Mouse (Mus musculus) heart, postnatal 0 days (tissue): ENCODE data around the gene Cdh5. TPM values are rescaled to one million over a fixed set of nuclear protein-coding genes. Genes with fewer than 3 reads are reported as not detected.
"Not testable (repeated sequence)": the region's sequence is repeated elsewhere in the genome, so short reads cannot be mapped to it uniquely, and the experiment has no call there.

Source experiments
- ATAC-seq: fragments of 200-750 bp; cut with Nextera tagmentation; 2 replicates; pipeline ENCODE4 v1.8.0; 2017; ENCODE audit warnings: low read depth, moderate number of reproducible peaks, moderate library complexity; ENCODE audit not compliant: insufficient read depth
- DNase-seq: peaks from one replicate; pipeline ENCODE4 v3.0.0-alpha.2; 2016; ENCODE audit warnings: low spot score
- H3K27ac ChIP-seq: fragments of 300-500 bp; sonication (generic); 2 replicates; pipeline ENCODE4 v1.5.1; 2014; ENCODE audit warnings: low read depth, mild to moderate bottlenecking
- H3K27me3 ChIP-seq: fragments of 300-500 bp; sonication (generic); 2 replicates; pipeline ENCODE4 v1.6.1; 2014; ENCODE audit warnings: low read length, mixed read lengths; ENCODE audit not compliant: control insufficient read depth, insufficient read depth
- H3K36me3 ChIP-seq: fragments of 300-500 bp; sonication (generic); replicated peaks from 2 replicates; pipeline ENCODE4 v1.6.1; 2014; ENCODE audit warnings: low read length, mixed read lengths; ENCODE audit not compliant: control insufficient read depth, insufficient read depth
- H3K4me1 ChIP-seq: fragments of 300-500 bp; sonication (generic); 2 replicates; pipeline ENCODE4 v1.6.1; 2014; ENCODE audit warnings: antibody characterized with exemption; ENCODE audit not compliant: control insufficient read depth, insufficient read depth
- H3K4me2 ChIP-seq: fragments of 300-500 bp; sonication (generic); 2 replicates; pipeline ENCODE4 v1.6.1; 2014; ENCODE audit warnings: low read depth, mild to moderate bottlenecking, low read length, moderate library complexity
- H3K4me3 ChIP-seq: fragments of 300-500 bp; sonication (generic); 2 replicates; pipeline ENCODE4 v1.5.1; 2014; ENCODE audit warnings: low read depth, low read length
- H3K9ac ChIP-seq: fragments of 300-500 bp; sonication (generic); replicated peaks from 2 replicates; pipeline ENCODE4 v1.6.1; 2014; ENCODE audit warnings: low read depth, low read length, mixed read lengths
- H3K9me3 ChIP-seq: fragments of 300-500 bp; sonication (generic); replicated peaks from 2 replicates; pipeline ENCODE4 v1.6.1; 2016; ENCODE audit warnings: low read length; ENCODE audit not compliant: control insufficient read depth
- CTCF ChIP-seq: IDR thresholded peaks from 2 replicates; pipeline ENCODE4 v1.5.1; 2016; ENCODE audit warnings: antibody characterized with exemption, control low read depth, low read depth
- EP300 ChIP-seq: IDR thresholded peaks from 2 replicates; pipeline ENCODE4 v1.6.1; 2016; ENCODE audit warnings: antibody characterized with exemption, low read depth
- WGBS: fragments of 180-500 bp; shearing (Covaris S2); extraction: QIAGEN DNeasy Blood & Tissue Kit; methylation state at CpG from one replicate; pipeline ENCODE4 v1.1.7; 2014; 5-methylcytosine and 5-hydroxymethylcytosine counted together
- polyA plus RNA-seq: library from polyadenylated mRNA; unstranded; fragments of >200 nt; fragmentation: Nextera tagmentation; extraction: Ambion mirVana; gene quantifications from 2 replicates; pipeline ENCODE4 v1.2.1, GENCODE M21; 2015
- total RNA-seq: library from RNA; depleted of rRNA; stranded (reverse); fragments of >200 nt; gene quantifications from 2 replicates; pipeline ENCODE4 v1.2.3, GENCODE M21; 2014; ENCODE audit warnings: low replicate concordance

The Cdh5 gene
- total and polyA plus RNA-seq, 2 experiments from 2014 or later: 42.6 to 123 TPM

GRCm38 (mm10) chr8:104096644-104097043, 4.8 kb upstream of the Cdh5 start:
- H3K27me3 ChIP-seq: no peaks in the 10 kb centered on the region
- no peak overlapping the region for H3K4me3 ChIP-seq
- ATAC-seq: peak; percentile 73
- DNase-seq: peak; percentile 61
- H3K27ac ChIP-seq: peak overlapping the region; percentile 87
- 43% methylated on average over 10 of the region's 10 CpGs for WGBS
- TF ChIP-seq EP300 (peak; percentile 91), CTCF (no peak)
- H3K9me3 ChIP-seq: no peaks in the 10 kb centered on the region
- no peak overlapping the region for H3K4me2 ChIP-seq
- H3K9ac ChIP-seq: no peak overlapping the region
- H3K36me3 ChIP-seq: no peaks in the 10 kb centered on the region
- peaks cover 6% of the 10 kb centered on the region for H3K4me1 ChIP-seq

- DNase-seq (peak; percentile 37), ATAC-seq (no peak)
- 12% methylated on average over 6 of the region's 6 CpGs for WGBS
- H3K4me1 ChIP-seq: peaks cover 6% of the 10 kb centered on the region
- H3K27ac ChIP-seq: peak overlapping the region; percentile 72
- peak overlapping the region; percentile 0; the same call in 1 of the 2 replicates for H3K4me2 ChIP-seq
- H3K27me3 ChIP-seq: no peaks in the 10 kb centered on the region
- H3K9ac ChIP-seq: no peak overlapping the region
- TF ChIP-seq CTCF (peak; percentile 57), EP300 (no peak)
- no peaks in the 10 kb centered on the region for H3K36me3 ChIP-seq
- no peak overlapping the region for H3K4me3 ChIP-seq
- H3K9me3 ChIP-seq: no peaks in the 10 kb centered on the region
These were observed 2.6 kb upstream of the Cdh5 start for GRCm38 (mm10) chr8:104098671-104099346.

- WGBS: 39% methylated on average over 20 of the region's 20 CpGs
- H3K27ac ChIP-seq: peak overlapping the region; percentile 72
- H3K9me3 ChIP-seq: no peaks in the 10 kb centered on the region
- H3K9ac ChIP-seq: no peak overlapping the region
- no peaks in the 10 kb centered on the region for H3K36me3 ChIP-seq
- peaks cover 6% of the 10 kb centered on the region for H3K4me1 ChIP-seq
- ATAC-seq (no peak), DNase-seq (peak; percentile 49)
- no peaks in the 10 kb centered on the region for H3K27me3 ChIP-seq
- peak overlapping the region; percentile 0; the same call in 1 of the 2 replicates for H3K4me2 ChIP-seq
- TF ChIP-seq CTCF (no peak), EP300 (0 out of 2 replicates have a peak, but pooled peaks have one; percentile 41)
- H3K4me3 ChIP-seq: no peak overlapping the region
These were observed 1.9 kb upstream of the Cdh5 start for GRCm38 (mm10) chr8:104099347-104100099.

- not testable (repeated sequence) for H3K4me2 ChIP-seq, ATAC-seq, H3K4me3 ChIP-seq, H3K27me3 ChIP-seq, H3K36me3 ChIP-seq, DNase-seq, H3K9me3 ChIP-seq, H3K9ac ChIP-seq, H3K4me1 ChIP-seq
- 90% methylated on average over 6 of the region's 6 CpGs for WGBS
- H3K27ac ChIP-seq: peak overlapping the region; percentile 89
These were observed 701 bp upstream of the Cdh5 start for GRCm38 (mm10) chr8:104100724-104101123.

- H3K4me3 ChIP-seq: peak overlapping the region; percentile 50
- TF ChIP-seq CTCF: no peak
- no peak for TF ChIP-seq EP300
- H3K9ac ChIP-seq: peak overlapping the region; percentile 60
- H3K27ac ChIP-seq: peak overlapping the region; percentile 89
- H3K27me3 ChIP-seq: no peaks in the 10 kb centered on the region
- DNase-seq (no peak), ATAC-seq (no peak)
- no peaks in the 10 kb centered on the region for H3K36me3 ChIP-seq
- 40% methylated on average over 7 of the region's 7 CpGs for WGBS
- H3K4me1 ChIP-seq: peaks cover 20% of the 10 kb centered on the region
- no peaks in the 10 kb centered on the region for H3K9me3 ChIP-seq
- peak overlapping the region; percentile 53 for H3K4me2 ChIP-seq
These were observed 2.0 kb downstream of the Cdh5 start for GRCm38 (mm10) chr8:104103462-104103861.
